Mouse (Mus musculus) hindbrain, postnatal 0 days (tissue): ENCODE results near the gene Txk. TPM values are rescaled to one million over a fixed set of nuclear protein-coding genes. Genes with fewer than 3 reads are reported as not detected.
A peak's percentile ranks its signal among the peaks of the same experiment; 100 is the strongest.

Experiments
- ATAC-seq: fragments of 200-750 bp; cut with Nextera tagmentation; 2 replicates; pipeline ENCODE4 v1.8.0; 2017; ENCODE audit warnings: mild to moderate bottlenecking, moderate TSS enrichment, moderate library complexity
- DNase-seq: peaks from one replicate; pipeline ENCODE4 v3.0.0-alpha.2; 2015; ENCODE audit warnings: low spot score
- H3K27ac ChIP-seq: fragments of 300-500 bp; sonication (generic); 2 replicates; pipeline ENCODE4 v1.5.1; 2014; ENCODE audit warnings: mild to moderate bottlenecking
- H3K27me3 ChIP-seq: fragments of 300-500 bp; sonication (generic); 2 replicates; pipeline ENCODE4 v1.6.1; 2014; ENCODE audit warnings: low read length, mixed read lengths; ENCODE audit not compliant: insufficient read depth
- H3K36me3 ChIP-seq: fragments of 300-500 bp; sonication (generic); 2 replicates; pipeline ENCODE4 v1.6.1; 2014; ENCODE audit warnings: low read length, mixed read lengths; ENCODE audit not compliant: insufficient read depth
- H3K4me1 ChIP-seq: fragments of 300-500 bp; sonication (generic); 2 replicates; pipeline ENCODE4 v1.6.1; 2014; ENCODE audit warnings: antibody characterized with exemption, low read length, mixed read lengths; ENCODE audit not compliant: insufficient read depth
- H3K4me2 ChIP-seq: fragments of 300-500 bp; sonication (generic); 2 replicates; pipeline ENCODE4 v1.6.1; 2014; ENCODE audit warnings: low read depth, mild to moderate bottlenecking, low read length, moderate library complexity, mixed read lengths
- H3K4me3 ChIP-seq: fragments of 300-500 bp; sonication (generic); 2 replicates; pipeline ENCODE4 v1.5.1; 2014; ENCODE audit warnings: low read length
- H3K9ac ChIP-seq: fragments of 300-500 bp; sonication (generic); replicated peaks from 2 replicates; pipeline ENCODE4 v1.6.1; 2014; ENCODE audit warnings: mild to moderate bottlenecking, low read length, moderate library complexity, mixed read lengths
- H3K9me3 ChIP-seq: fragments of 300-500 bp; sonication (generic); 2 replicates; pipeline ENCODE4 v1.6.1; 2016; ENCODE audit warnings: low read length, mixed read lengths
- CTCF ChIP-seq: IDR thresholded peaks from 2 replicates; pipeline ENCODE4 v1.5.1; 2016; ENCODE audit warnings: antibody characterized with exemption, control low read depth, low read depth
- WGBS: fragments of 180-500 bp; shearing (Covaris S2); extraction: QIAGEN DNeasy Blood & Tissue Kit; methylation state at CpG from one replicate; pipeline ENCODE4 v1.1.7; 2014; 5-methylcytosine and 5-hydroxymethylcytosine counted together
- polyA plus RNA-seq: library from polyadenylated mRNA; unstranded; fragments of >200 nt; fragmentation: Nextera tagmentation; extraction: Ambion mirVana; gene quantifications from 2 replicates; pipeline ENCODE4 v1.2.1, GENCODE M21; 2015
- total RNA-seq: library from RNA; depleted of rRNA; stranded (reverse); fragments of >200 nt; gene quantifications from 2 replicates; pipeline ENCODE4 v1.2.3, GENCODE M21; 2014; rRNA removed

Gene Txk
- total and polyA plus RNA-seq, 2 experiments from 2014 or later, result 0.21 to 0.33 TPM

DNA sequence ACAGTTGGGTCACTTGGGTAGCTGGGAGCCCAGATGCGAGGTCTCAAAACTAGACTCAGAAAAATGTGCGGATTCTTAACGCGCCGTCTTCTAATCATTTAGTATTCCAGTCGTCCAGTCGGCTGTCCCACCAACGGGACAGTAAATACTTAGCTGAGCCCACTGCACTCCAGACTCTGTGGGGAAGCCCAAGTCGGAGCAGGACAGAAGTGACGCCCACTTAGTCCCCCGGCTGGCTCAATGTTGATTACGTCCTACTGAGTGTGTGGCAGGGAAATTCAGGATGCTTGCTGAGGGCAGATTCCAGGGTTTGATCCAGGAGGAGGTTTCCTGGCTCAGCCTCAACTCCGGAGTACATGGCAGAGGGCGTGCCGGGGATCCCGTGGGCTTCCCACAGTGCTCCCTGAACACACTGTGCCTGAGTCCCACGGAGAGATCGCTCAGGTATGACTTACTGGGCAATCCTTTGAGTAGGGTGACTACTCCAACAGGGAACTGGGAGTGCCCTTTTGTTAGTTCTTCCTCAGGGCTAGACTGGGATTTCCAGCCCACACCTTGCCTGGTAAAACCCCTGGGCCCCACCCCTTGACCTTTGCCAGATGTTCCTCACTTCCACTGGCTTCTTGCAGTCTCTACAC lies 104.5 kb downstream of the Txk start:
- Histone ChIP-seq H3K27me3 (no peaks in the 10 kb centered on the region), H3K27ac (no peak overlapping the region), H3K4me2 (peak overlapping the region; percentile 86), H3K4me3 (peak overlapping the region; percentile 53), H3K9me3 (no peaks in the 10 kb centered on the region; the same call in 1 of the 2 replicates), H3K36me3 (no peaks in the 10 kb centered on the region), H3K9ac (0 out of 2 replicates have a peak overlapping the region, but pooled peaks have one; percentile 28), H3K4me1 (no peaks in the 10 kb centered on the region)
- 9% methylated on average over 18 of the region's 18 CpGs for WGBS
- ATAC-seq, result peak; percentile 78
- TF ChIP-seq CTCF, result no peak
- DNase-seq, result no peak

DNA sequence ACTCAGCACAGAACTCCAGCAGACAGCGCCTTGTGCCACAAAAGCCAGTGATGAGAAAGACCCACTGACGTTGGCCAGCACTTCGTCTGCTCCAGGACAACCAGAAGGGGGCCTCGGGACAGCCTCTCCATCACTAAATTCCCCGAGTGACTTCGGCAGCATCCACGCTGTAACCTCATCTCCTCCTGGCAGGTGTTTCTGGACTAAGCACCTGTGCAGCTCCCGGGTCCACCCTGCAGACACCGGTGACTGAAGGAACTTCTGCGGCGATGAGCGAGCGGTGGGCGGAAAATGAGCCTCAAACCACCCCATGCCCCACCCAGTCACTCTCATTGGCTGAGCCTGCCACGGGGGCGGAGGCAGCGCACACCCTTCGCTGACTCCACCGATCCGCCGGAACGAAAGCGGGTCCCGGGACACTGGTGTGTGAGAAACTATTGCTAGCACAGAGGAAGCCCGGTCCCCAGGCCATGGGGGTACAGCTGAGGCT lies 105.1 kb downstream of the Txk start, which contains the start of gene Nipal1:
Gene Nipal1 (plus strand): TSS at position 378 of the 490 bp plus-strand sequence.
- no peaks in the 10 kb centered on the region for H3K36me3 ChIP-seq
- peak within 1 kb of the TSS; percentile 53 for H3K4me3 ChIP-seq
- no peaks in the 10 kb centered on the region for H3K4me1 ChIP-seq
- peak; percentile 56 for TF ChIP-seq CTCF
- ATAC-seq, result peak; percentile 95
- no peaks in the 10 kb centered on the region for H3K27me3 ChIP-seq
- WGBS, result under 1% methylated on average over 25 of the region's 25 CpGs
- DNase-seq, result peak; percentile 72
- H3K4me2 ChIP-seq, result peak within 1 kb of the TSS; percentile 86
- H3K9ac ChIP-seq, result peak within 1 kb of the TSS; percentile 28; the same call in 1 of the 2 replicates
- H3K27ac ChIP-seq, result no peak within 1 kb of the TSS
- H3K9me3 ChIP-seq, result no peaks in the 10 kb centered on the region; the same call in 1 of the 2 replicates

DNA sequence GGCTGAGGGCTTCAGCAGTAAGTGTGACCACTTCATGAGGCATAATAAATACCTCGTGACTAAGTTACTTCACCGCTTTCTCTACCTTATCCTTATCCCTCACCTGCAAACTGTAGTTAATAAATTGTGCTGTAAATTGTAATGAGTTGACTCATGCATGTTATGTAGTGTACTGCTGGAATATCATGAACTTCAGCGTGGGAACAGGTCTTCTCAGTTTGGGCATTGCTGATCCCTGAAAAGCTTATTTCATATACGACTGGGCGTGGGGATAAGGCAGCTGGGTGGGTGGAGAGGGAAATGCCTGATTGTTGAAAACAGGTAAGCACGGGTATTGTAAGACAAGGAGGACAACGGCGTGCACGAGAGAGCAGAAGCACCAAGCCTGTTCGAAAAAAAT lies 105.6 kb downstream of the Txk start:
- Histone ChIP-seq H3K4me1 (no peaks in the 10 kb centered on the region), H3K9ac (peak overlapping the region; percentile 28; the same call in 1 of the 2 replicates), H3K27ac (no peak overlapping the region), H3K27me3 (no peaks in the 10 kb centered on the region), H3K9me3 (no peaks in the 10 kb centered on the region), H3K4me2 (peak overlapping the region; percentile 86), H3K4me3 (peak overlapping the region; percentile 53), H3K36me3 (no peaks in the 10 kb centered on the region)
- 31% methylated on average over 10 of the region's 10 CpGs for WGBS
- ATAC-seq (no peak; the same call in none of the 2 replicates), DNase-seq (no peak)
- TF ChIP-seq CTCF, result no peak

DNA sequence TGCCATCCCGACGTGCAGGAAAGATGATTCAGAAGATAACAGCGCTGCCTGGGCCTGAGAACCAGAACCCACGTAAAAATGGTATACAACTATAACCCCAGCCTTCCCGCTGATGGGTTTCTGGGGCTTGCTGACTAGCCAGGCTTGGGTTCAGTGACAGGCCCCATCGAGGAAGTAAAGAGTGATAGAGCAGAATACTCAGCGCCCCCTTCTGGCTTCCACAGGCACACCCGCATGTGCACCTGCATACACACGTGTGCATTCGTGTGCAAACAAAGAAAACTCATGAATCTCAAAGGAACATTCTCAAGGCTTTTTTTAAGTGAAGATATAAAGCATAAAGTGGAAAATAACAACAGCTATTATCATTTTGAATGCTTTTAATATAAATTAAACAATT lies 106.4 kb downstream of the Txk start:
- H3K9me3 ChIP-seq, result no peaks in the 10 kb centered on the region
- no peak overlapping the region for H3K4me2 ChIP-seq
- H3K27ac ChIP-seq, result no peak overlapping the region
- no peak overlapping the region for H3K9ac ChIP-seq
- no peaks in the 10 kb centered on the region for H3K36me3 ChIP-seq
- 49% methylated on average over 10 of the region's 10 CpGs for WGBS
- no peaks in the 10 kb centered on the region for H3K4me1 ChIP-seq
- DNase-seq, result peak; percentile 29
- TF ChIP-seq CTCF, result peak; percentile 42
- no peaks in the 10 kb centered on the region for H3K27me3 ChIP-seq
- no peak for ATAC-seq
- H3K4me3 ChIP-seq, result no peak overlapping the region

Other genes starting within 250 kb of the Txk start
- gene Corin, start 248.3 kb downstream of the Txk start, total RNA-seq, result 0.72 and 1.1 TPM in 2 replicates
- 0.71 and 0.96 TPM in 2 replicates for gene Corin, start 248.3 kb downstream of the Txk start, polyA plus RNA-seq
- 15.9 and 24.3 TPM in 2 replicates for gene Nfxl1, start 193.1 kb downstream of the Txk start, total RNA-seq
- 8.7 TPM in 2 replicates for gene Nfxl1, start 193.1 kb downstream of the Txk start, polyA plus RNA-seq
- gene Zar1, start 171.5 kb downstream of the Txk start, total RNA-seq, result 5.2 and 5.4 TPM in 2 replicates
- gene Zar1, start 171.5 kb downstream of the Txk start, polyA plus RNA-seq, result 7.3 and 8.0 TPM in 2 replicates
- 3.5 and 5.0 TPM in 2 replicates for gene Gm5868, start 165.2 kb downstream of the Txk start, total RNA-seq
- gene Gm5868, start 165.2 kb downstream of the Txk start, polyA plus RNA-seq, result 4.6 and 5.7 TPM in 2 replicates
- gene Cnga1, start 108.5 kb downstream of the Txk start, total RNA-seq, result not detected in 2 replicates
- gene Cnga1, start 108.5 kb downstream of the Txk start, polyA plus RNA-seq, result not detected in 2 replicates
- gene Nipal1, start 105.0 kb downstream of the Txk start, total RNA-seq, result 0.07 and 0.31 TPM in 2 replicates
- 0.60 and 1.3 TPM in 2 replicates for gene Nipal1, start 105.0 kb downstream of the Txk start, polyA plus RNA-seq
- gene Tec, start 115.7 kb upstream of the Txk start, total RNA-seq, result 3.0 and 4.9 TPM in 2 replicates
- gene Tec, start 115.7 kb upstream of the Txk start, polyA plus RNA-seq, result 3.6 and 5.0 TPM in 2 replicates
- 37.4 and 37.5 TPM in 2 replicates for gene Slain2, start 161.5 kb upstream of the Txk start, total RNA-seq
- 10.0 and 11.2 TPM in 2 replicates for gene Slain2, start 161.5 kb upstream of the Txk start, polyA plus RNA-seq
- not detected in 2 replicates for gene Gm10135, start 221.9 kb upstream of the Txk start, total RNA-seq
- gene Gm10135, start 221.9 kb upstream of the Txk start, polyA plus RNA-seq, result not detected in 2 replicates